Mouse (Mus musculus): ENCODE measurements at regions not wholly inside any gene's neighbourhood (a gene's known extent, or its start where the extent isn't known, plus 50 kb on each side); places are given as distances from the start of the nearest gene placed in this dataset.
A peak's percentile ranks its signal among the peaks of the same experiment; 100 is the strongest.

DNA sequence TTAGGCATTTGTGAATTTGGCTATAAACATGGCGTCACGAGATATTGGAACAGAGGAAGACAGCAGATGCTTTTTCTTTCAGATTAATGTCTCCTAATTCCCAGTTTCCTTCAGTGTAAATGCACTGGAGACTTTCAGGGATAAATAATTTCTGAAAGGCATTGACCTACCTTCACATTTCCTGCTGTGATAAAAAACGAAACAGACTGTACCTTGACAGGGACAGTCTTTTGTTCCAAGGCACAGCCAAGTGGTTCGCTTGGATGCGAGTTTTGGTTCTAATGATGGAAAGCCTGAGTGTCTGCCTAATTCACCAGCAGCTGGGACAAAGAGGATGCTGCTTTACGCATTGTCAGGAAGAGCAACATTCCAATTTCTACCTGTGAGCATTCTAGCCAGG, 485.8 kb downstream of the Epha4 start:
- no peak for DNase-seq (ENCODE audit: low read depth, low spot score)

GRCm38 (mm10) chr1:77043749-77044564, 470.9 kb downstream of the Epha4 start:
- DNase-seq (ENCODE audit: low read depth, low spot score), result no peak

DNA sequence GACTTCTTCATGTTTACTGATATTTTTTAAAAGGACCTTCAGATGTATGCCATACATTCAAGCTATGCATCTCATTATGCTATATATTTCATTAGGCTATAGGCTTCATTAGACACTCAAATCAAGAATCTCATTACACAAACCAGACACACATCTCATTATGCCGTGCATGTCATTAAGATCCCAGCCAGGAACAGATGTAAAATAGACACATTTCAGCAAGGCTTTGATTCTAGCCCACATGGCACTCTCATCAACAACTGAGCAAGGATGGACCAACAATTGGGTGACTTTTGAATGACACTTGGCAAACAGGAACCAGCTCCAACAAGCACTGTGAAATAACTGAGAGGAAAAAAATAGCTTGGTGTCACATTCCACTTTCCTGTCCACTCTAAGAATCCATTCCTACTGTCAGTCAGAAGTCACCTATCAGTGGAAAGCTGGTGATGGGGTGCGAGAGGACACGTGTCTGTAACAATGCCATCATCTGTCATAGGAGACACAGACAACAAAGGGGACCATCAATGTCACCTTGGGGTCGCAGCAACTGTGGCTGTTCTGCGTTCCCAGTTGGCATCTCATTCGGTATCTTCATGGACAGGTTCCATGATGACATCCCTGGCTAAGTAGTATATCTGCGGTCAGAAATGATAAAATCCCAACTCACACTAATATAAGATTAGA, 466.0 kb downstream of the Epha4 start:
- no peak for DNase-seq (ENCODE audit: low read depth, low spot score)

- no peak for DNase-seq (ENCODE audit: low read depth, low spot score)
Observed at GRCm38 (mm10) chr1:77051239-77051638, 463.6 kb downstream of the Epha4 start.

- DNase-seq (ENCODE audit: low read depth, low spot score), result no peak
Observed at GRCm38 (mm10) chr1:77053837-77054540, 460.9 kb downstream of the Epha4 start.

DNA sequence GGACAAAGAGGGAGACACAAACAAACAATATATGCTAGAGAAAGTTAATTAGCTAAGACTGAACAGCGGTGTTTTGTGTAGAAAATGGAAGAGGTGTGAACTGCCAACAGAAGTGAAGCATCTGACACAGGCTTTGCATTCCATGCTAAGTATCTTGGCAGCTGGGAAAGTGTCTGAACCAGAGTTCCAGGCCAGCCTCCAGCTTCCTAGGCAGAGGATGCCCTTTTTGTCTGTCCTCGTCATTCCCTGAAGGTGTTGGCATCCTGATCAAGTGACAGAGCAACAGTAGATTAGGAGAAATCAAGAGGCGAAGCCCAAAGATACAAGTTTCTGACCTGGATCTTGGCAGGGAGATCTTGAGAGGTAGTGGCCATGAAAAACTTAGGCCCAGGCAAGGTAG, 452.4 kb downstream of the Epha4 start:
- no peak for DNase-seq (ENCODE audit: low read depth, low spot score)

- no peak for DNase-seq (ENCODE audit: low read depth, low spot score)
Observed at GRCm38 (mm10) chr1:77073071-77073470, 441.8 kb downstream of the Epha4 start.

GRCm38 (mm10) chr1:77074926-77075885, 439.7 kb downstream of the Epha4 start:
- DNase-seq (ENCODE audit: low read depth, low spot score), result no peak

- DNase-seq (ENCODE audit: low read depth, low spot score), result no peak
Observed at GRCm38 (mm10) chr1:77080767-77081166, 434.1 kb downstream of the Epha4 start.

DNA sequence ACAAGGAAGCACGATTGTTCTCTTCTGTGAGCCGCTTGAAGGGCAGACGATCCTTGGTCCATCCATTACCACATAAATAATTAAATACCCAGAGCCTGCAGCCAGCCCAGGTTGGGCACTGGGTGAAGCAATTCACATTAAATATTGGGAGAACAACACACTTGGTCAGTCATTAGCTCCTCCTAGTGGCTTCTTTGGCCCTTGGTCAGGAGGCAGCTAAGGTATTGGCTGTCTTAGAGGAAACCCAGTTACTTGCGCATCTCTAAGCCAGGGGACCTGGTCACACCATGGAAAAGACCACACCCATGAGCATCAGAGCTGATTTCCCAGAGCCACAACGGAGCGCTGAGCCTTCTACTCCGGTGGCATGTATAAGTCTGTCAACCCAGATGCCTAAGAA, 433.2 kb downstream of the Epha4 start:
- DNase-seq (ENCODE audit: low read depth, low spot score), result peak; percentile 19

DNA sequence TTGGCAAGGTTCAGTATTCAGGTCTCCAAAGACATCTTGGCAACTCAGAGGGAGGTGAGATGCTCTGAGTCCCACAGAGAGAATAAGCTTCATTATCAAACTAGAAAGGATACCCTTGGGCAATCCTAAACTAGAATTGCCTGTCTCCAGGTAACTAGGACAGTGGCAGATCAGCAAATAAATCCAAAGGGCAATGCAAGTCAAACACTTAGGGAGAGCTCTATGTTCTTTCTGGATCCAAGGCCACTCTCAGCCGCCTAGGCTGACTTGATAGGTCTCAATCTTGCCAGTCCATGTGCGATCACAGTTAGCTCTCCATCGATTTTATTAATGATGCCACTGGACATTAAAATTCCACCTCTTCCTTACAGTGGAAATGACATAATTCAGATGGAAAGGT, 432.5 kb downstream of the Epha4 start:
- DNase-seq (ENCODE audit: low read depth, low spot score), result no peak

DNA sequence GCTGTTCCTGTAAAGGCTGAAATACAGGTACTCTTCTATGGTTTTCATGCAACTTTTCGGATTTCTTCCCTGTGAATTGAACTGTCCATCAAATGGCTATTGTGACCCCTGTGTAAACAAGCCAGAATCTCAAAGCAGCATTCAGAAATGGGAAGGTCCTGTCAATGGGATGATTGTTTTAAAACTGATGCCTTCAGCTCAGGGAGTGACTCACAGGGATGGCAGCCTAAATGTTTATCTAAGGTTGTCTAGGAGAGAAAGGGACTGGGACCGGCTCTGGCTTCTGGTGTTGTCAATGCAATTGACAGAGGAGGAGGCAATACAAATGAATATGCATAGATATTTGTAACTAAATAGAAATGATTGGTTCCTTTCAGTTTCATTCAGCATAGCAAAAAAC, 421.3 kb downstream of the Epha4 start:
- DNase-seq (ENCODE audit: low read depth, low spot score), result no peak

DNA sequence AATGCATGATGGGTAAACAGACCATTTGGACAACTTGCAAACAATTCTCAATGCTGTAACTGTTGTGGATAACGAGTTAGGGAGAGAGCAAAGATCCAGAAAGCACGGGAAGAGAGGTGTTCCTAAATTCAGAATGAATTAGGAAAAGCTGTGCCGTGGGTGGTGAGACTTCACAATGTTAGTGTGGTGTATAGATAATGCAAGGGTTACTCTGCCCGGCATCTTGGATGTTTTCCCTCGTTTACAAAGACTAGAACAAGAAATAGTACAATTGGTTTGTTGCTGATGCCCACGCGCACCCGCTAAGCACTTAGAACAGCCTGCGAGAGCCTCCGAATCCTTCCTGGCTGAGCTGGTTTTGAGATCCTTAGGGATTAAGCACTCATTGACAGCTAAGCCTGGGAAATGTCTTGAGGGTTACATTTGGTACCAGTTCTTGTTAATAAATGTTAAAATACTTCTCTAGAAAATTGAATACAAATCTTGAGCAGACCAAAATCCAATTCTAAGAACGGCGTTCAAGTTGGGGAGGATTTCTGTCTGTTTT, 413.1 kb downstream of the Epha4 start:
- no peak for DNase-seq (ENCODE audit: low read depth, low spot score)

GRCm38 (mm10) chr1:77102421-77103133, 412.3 kb downstream of the Epha4 start:
- no peak for DNase-seq (ENCODE audit: low read depth, low spot score)

DNA sequence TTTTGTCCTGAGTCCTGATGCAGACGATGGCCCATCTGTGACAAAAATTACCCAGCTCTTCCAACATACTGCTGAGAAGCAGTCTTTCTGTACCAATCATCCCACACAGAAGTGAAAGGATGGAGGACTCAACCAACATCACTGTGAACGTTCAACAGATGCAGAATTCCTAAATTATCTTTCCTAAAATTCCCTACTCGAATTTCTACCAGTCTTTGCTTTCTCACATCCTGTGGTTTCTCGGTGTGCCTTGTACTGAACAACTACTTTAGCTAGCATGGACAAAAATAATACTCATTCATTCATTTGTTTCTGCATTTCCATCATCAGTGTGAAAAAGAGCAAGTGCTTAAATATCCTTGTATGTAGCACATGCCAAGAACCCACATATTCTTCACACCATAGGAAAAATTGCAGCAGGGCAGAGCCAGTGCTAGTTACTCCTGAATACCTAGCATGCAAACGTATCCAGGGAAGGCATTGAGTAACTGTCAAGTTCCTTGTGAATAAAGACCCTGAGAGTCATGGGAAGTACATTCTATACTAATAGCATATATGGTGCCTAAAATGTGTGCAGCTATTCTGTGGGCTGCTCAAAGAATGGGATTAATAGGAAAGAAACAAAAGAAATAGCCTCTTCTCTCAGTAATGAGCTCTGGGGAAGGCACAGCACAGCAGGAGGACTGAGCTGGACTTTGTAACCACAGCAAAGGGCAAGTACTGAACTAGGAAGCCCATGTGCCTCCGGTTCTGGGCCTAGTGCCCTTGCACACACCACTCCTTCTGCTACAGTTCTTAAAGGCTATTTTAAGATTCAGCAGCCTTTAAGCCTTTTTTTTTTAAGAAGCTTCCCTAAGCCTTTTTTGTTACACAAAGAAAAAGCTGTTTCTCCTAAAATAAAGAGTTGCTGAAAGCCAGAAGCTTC, 404.8 kb downstream of the Epha4 start:
- DNase-seq (ENCODE audit: low read depth, low spot score), result no peak

DNA sequence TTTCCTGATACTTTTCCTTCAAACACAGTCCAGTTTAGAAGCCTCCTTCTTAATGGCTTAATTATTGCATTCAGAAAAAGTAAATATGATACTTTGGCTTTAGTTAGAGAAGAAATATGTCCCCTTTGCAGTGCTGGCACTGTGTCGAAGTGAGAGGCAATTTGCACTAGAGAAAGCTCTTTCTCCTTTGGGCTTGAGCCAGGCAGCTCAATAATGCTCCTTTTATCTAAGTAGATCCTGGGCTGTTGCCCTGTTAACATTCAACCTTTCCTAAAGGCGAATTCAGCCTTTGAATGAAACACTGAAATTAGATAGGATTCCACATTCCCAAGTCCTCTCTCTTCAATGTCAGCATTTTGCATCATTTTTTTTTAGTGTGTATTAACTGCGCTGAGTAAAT, 386.5 kb downstream of the Epha4 start:
- no peak for DNase-seq (ENCODE audit: low read depth, low spot score)

- peak; percentile 8 for DNase-seq (ENCODE audit: low read depth, low spot score)
Observed at GRCm38 (mm10) chr1:77137663-77138062, 377.2 kb downstream of the Epha4 start.

DNA sequence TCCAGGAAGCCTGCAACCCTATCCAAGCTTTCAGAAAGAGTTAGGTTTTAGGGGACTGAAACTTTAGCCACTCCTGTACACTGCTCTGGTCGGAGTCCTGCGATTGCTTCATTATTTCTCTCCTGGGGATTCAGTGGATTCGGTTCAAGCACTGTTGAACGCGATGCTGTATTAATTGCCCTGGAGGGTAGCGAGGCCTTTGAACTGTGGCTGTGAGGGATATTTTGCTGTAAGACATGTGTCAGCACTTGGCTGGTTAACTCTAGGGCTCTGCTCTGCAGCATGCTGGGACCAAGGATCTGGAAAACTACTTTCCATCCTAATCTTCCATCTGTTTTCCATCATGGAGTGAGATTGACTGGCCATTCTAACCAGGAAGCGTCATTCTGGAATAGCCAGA, 374.0 kb downstream of the Epha4 start:
- DNase-seq (ENCODE audit: low read depth, low spot score), result no peak

DNA sequence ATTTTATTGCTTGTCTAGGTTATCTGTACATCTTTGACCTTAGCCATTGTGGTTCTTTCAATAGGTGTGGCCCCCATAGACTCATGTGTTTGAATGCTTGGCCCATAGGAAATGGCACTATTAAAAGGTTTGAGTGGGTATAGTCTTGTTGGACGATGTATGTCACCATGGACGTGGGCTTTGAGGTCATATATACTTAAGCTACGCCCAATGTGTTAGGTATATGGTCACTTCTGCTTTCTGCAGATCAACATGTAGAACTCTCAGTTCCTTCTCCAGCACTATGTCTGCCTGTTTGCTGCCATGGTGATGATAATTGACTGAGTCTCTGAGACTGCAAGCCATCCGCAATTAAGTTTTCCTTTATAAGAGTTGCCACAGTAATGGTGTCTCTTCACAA, 366.8 kb downstream of the Epha4 start:
- no peak for DNase-seq (ENCODE audit: low read depth, low spot score)
